Mouse (Mus musculus) liver, embryonic 11.5 days (tissue): ENCODE data around the gene Tbxa2r. TPM values are rescaled to one million over a fixed set of nuclear protein-coding genes. Genes with fewer than 3 reads are reported as not detected.

Experiments used
- ATAC-seq: fragments of 200-750 bp; cut with Nextera tagmentation; replicated peaks from 2 replicates; pipeline ENCODE4 v1.8.0; 2017; ENCODE audit warnings: moderate number of reproducible peaks, mild to moderate bottlenecking, moderate TSS enrichment, moderate library complexity; ENCODE audit not compliant: low FRiP score
- DNase-seq: peaks from one replicate; pipeline ENCODE4 v3.0.0-alpha.2; 2017; ENCODE audit warnings: low spot score
- H3K27ac ChIP-seq: fragments of 300-500 bp; sonication (generic); 2 replicates; pipeline ENCODE4 v1.5.1; 2014; ENCODE audit warnings: mild to moderate bottlenecking, low read depth, low read length, control low read depth
- H3K27me3 ChIP-seq: fragments of 300-500 bp; sonication (generic); replicated peaks from 2 replicates; pipeline ENCODE4 v1.6.1; 2014; ENCODE audit warnings: low read length, mixed read lengths; ENCODE audit not compliant: control insufficient read depth, insufficient read depth
- H3K36me3 ChIP-seq: fragments of 300-500 bp; sonication (generic); 2 replicates; pipeline ENCODE4 v1.6.1; 2014; ENCODE audit warnings: mild to moderate bottlenecking, low read length, moderate library complexity, mixed read lengths; ENCODE audit not compliant: control insufficient read depth, insufficient read depth
- H3K4me1 ChIP-seq: fragments of 300-500 bp; sonication (generic); replicated peaks from 2 replicates; pipeline ENCODE4 v1.6.1; 2014; ENCODE audit warnings: low read length, mixed read lengths; ENCODE audit not compliant: control insufficient read depth, insufficient read depth
- H3K4me2 ChIP-seq: fragments of 300-500 bp; sonication (generic); 2 replicates; pipeline ENCODE4 v1.6.1; 2014; ENCODE audit warnings: mild to moderate bottlenecking, control low read depth, moderate library complexity
- H3K4me3 ChIP-seq: fragments of 300-500 bp; sonication (generic); 2 replicates; pipeline ENCODE4 v1.5.1; 2014; ENCODE audit warnings: low read depth, low read length, control low read depth
- H3K9ac ChIP-seq: fragments of 300-500 bp; sonication (generic); 2 replicates; pipeline ENCODE4 v1.6.1; 2014; ENCODE audit warnings: low read depth, low read length, control low read depth
- H3K9me3 ChIP-seq: fragments of 300-500 bp; sonication (generic); 2 replicates; pipeline ENCODE4 v1.6.1; 2016; ENCODE audit warnings: low read length, inconsistent platforms, mixed read lengths; ENCODE audit not compliant: control insufficient read depth
- WGBS: fragments of 180-500 bp; shearing (Covaris S2); extraction: QIAGEN DNeasy Blood & Tissue Kit; methylation state at CpG from one replicate; pipeline ENCODE4 v1.1.7; 2014; 5-methylcytosine and 5-hydroxymethylcytosine counted together
- polyA plus RNA-seq: library from polyadenylated mRNA; unstranded; fragments of >200 nt; fragmentation: Nextera tagmentation; extraction: Ambion mirVana; gene quantifications from 2 replicates; pipeline ENCODE4 v1.2.1, GENCODE M21; 2014

Gene Tbxa2r
- polyA plus RNA-seq, 1 experiment from 2014 or later: 7.9 TPM

- Histone ChIP-seq H3K27me3 (no peaks in the 10 kb centered on the region), H3K36me3 (peaks cover 48% of the 10 kb centered on the region), H3K27ac (peak overlapping the region; percentile 78), H3K4me1 (peaks cover 38% of the 10 kb centered on the region), H3K4me3 (peak overlapping the region; percentile 97), H3K9ac (peak overlapping the region; percentile 88), H3K4me2 (peak overlapping the region; percentile 96), H3K9me3 (no peaks in the 10 kb centered on the region)
- WGBS: 3% methylated on average over 20 of the region's 20 CpGs
- DNase-seq (no peak), ATAC-seq (no peak)
Observed at GRCm38 (mm10) chr10:81321436-81321835, 7.1 kb upstream of the Tbxa2r start.

GRCm38 (mm10) chr10:81322444-81322843 is 6.1 kb upstream of the Tbxa2r start:
- H3K36me3 ChIP-seq: peaks cover 56% of the 10 kb centered on the region
- peak overlapping the region; percentile 96 for H3K4me2 ChIP-seq
- H3K27ac ChIP-seq: no peak overlapping the region
- H3K9me3 ChIP-seq: no peaks in the 10 kb centered on the region
- no peak for ATAC-seq
- H3K4me1 ChIP-seq: peaks cover 33% of the 10 kb centered on the region
- peak overlapping the region; percentile 97 for H3K4me3 ChIP-seq
- DNase-seq: no peak
- H3K9ac ChIP-seq: 0 out of 2 replicates have a peak overlapping the region, but pooled peaks have one; percentile 88
- H3K27me3 ChIP-seq: no peaks in the 10 kb centered on the region
- WGBS: 94% methylated on average over 27 of the region's 27 CpGs

- H3K4me3 ChIP-seq: no peak overlapping the region; the same call in 1 of the 2 replicates
- no peaks in the 10 kb centered on the region for H3K9me3 ChIP-seq
- no peak for DNase-seq
- H3K4me2 ChIP-seq: no peak overlapping the region
- no peak overlapping the region for H3K9ac ChIP-seq
- no peak overlapping the region for H3K27ac ChIP-seq
- peaks cover 53% of the 10 kb centered on the region for H3K36me3 ChIP-seq
- ATAC-seq: no peak
- H3K27me3 ChIP-seq: no peaks in the 10 kb centered on the region
- peaks cover 38% of the 10 kb centered on the region for H3K4me1 ChIP-seq
- 94% methylated on average over 23 of the region's 23 CpGs for WGBS
Observed at GRCm38 (mm10) chr10:81323141-81323775, 5.3 kb upstream of the Tbxa2r start.

GRCm38 (mm10) chr10:81323791-81324530 is 4.6 kb upstream of the Tbxa2r start:
- peaks cover 50% of the 10 kb centered on the region for H3K36me3 ChIP-seq

GRCm38 (mm10) chr10:81325176-81325575 is 3.4 kb upstream of the Tbxa2r start:
- Histone ChIP-seq H3K4me1 (peaks cover 39% of the 10 kb centered on the region), H3K9ac (no peak overlapping the region), H3K36me3 (peaks cover 50% of the 10 kb centered on the region)

More at GRCm38 (mm10) chr10:81323791-81324530, 4.6 kb upstream of the Tbxa2r start:
- no peaks in the 10 kb centered on the region for H3K9me3 ChIP-seq
- no peak overlapping the region for H3K9ac ChIP-seq
- ATAC-seq (no peak), DNase-seq (no peak)
- H3K4me2 ChIP-seq: no peak overlapping the region
- H3K4me3 ChIP-seq: no peak overlapping the region
- no peak overlapping the region for H3K27ac ChIP-seq
- WGBS: 96% methylated on average over 18 of the region's 18 CpGs
- H3K4me1 ChIP-seq: peaks cover 40% of the 10 kb centered on the region
- H3K27me3 ChIP-seq: no peaks in the 10 kb centered on the region

GRCm38 (mm10) chr10:81325781-81326180 is 2.8 kb upstream of the Tbxa2r start:
- WGBS: 91% methylated on average over 18 of the region's 18 CpGs
- Histone ChIP-seq H3K4me1 (peaks cover 39% of the 10 kb centered on the region), H3K4me2 (no peak overlapping the region), H3K9ac (no peak overlapping the region), H3K36me3 (peaks cover 50% of the 10 kb centered on the region), H3K27ac (peak overlapping the region; percentile 70; the same call in 1 of the 2 replicates), H3K4me3 (no peak overlapping the region), H3K9me3 (no peaks in the 10 kb centered on the region), H3K27me3 (no peaks in the 10 kb centered on the region)
- no peak for DNase-seq
- no peak for ATAC-seq

More at GRCm38 (mm10) chr10:81325176-81325575, 3.4 kb upstream of the Tbxa2r start:
- Histone ChIP-seq H3K9me3 (no peaks in the 10 kb centered on the region), H3K4me2 (no peak overlapping the region), H3K27me3 (no peaks in the 10 kb centered on the region), H3K4me3 (no peak overlapping the region), H3K27ac (no peak overlapping the region)
- 93% methylated on average over 21 of the region's 21 CpGs for WGBS
- DNase-seq (no peak), ATAC-seq (no peak)

- Histone ChIP-seq H3K4me2 (peak overlapping the region; percentile 24), H3K4me1 (peaks cover 36% of the 10 kb centered on the region), H3K9me3 (no peaks in the 10 kb centered on the region), H3K9ac (0 out of 2 replicates have a peak overlapping the region, but pooled peaks have one; percentile 20), H3K27me3 (no peaks in the 10 kb centered on the region; the same call in 1 of the 2 replicates), H3K4me3 (no peak overlapping the region), H3K36me3 (peaks cover 50% of the 10 kb centered on the region), H3K27ac (peak overlapping the region; percentile 70)
- ATAC-seq (peak; percentile 26; the same call in 1 of the 2 replicates), DNase-seq (no peak)
- WGBS: 53% methylated on average over 6 of the region's 6 CpGs
Observed at GRCm38 (mm10) chr10:81326858-81327257, 1.7 kb upstream of the Tbxa2r start.

GRCm38 (mm10) chr10:81327959-81328358 is 572 bp upstream of the Tbxa2r start:
- Histone ChIP-seq H3K27me3 (peaks cover 8% of the 10 kb centered on the region), H3K9me3 (no peaks in the 10 kb centered on the region), H3K4me1 (peaks cover 34% of the 10 kb centered on the region), H3K4me3 (no peak overlapping the region), H3K4me2 (peak overlapping the region; percentile 40), H3K9ac (0 out of 2 replicates have a peak overlapping the region, but pooled peaks have one; percentile 11), H3K36me3 (peaks cover 42% of the 10 kb centered on the region), H3K27ac (peak overlapping the region; percentile 73)
- ATAC-seq (peak; percentile 33), DNase-seq (no peak)
- 19% methylated on average over 2 of the region's 2 CpGs for WGBS
